Mouse (Mus musculus): ENCODE measurements around the gene Sema4c. TPM values are rescaled to one million over a fixed set of nuclear protein-coding genes. Genes with fewer than 3 reads are reported as not detected.

The Sema4c gene
- polyA plus RNA-seq, 1 experiment, result 16.6 TPM

GRCm38 (mm10) chr1:36530485-36530884 lies 27.7 kb downstream of the Sema4c start:
- Histone ChIP-seq H3K36me3 (ENCODE audit: control insufficient read depth, insufficient read depth) (peaks cover 4% of the 10 kb centered on the region), H3K79me3 (ENCODE audit: low read depth) (no peaks in the 10 kb centered on the region), H3K79me2 (ENCODE audit: control insufficient read depth, insufficient read depth) (no peaks in the 10 kb centered on the region), H3K27me3 (ENCODE audit: control insufficient read depth, insufficient read depth, insufficient read length) (no peaks in the 10 kb centered on the region), H3ac (ENCODE audit: control insufficient read depth, insufficient read length, low read depth) (no peak overlapping the region), H3K4me3 (ENCODE audit: insufficient read depth, poor library complexity, severe bottlenecking) (no peak overlapping the region)
- no peak for TF ChIP-seq MAX (IDR thresholded peaks at IDR 0.05)
- TF ChIP-seq CTCF (IDR thresholded peaks at IDR 0.05; ENCODE audit: control insufficient read depth, insufficient read depth, insufficient read length), result no peak
- TF ChIP-seq FOSL1 (IDR thresholded peaks at IDR 0.05; ENCODE audit: insufficient read depth, low read length, poor library complexity, severe bottlenecking), result no peak
- no peak for TF ChIP-seq MYOD1 (IDR thresholded peaks at IDR 0.05; ENCODE audit: control insufficient read depth, insufficient read length, low read depth)
- no peak for TF ChIP-seq USF1 (IDR thresholded peaks at IDR 0.05; ENCODE audit: low read depth)

GRCm38 (mm10) chr1:36529875-36530274 lies 28.3 kb downstream of the Sema4c start:
- TF ChIP-seq MYOD1 (IDR thresholded peaks at IDR 0.05; ENCODE audit: control insufficient read depth, insufficient read length, low read depth) (no peak), USF1 (IDR thresholded peaks at IDR 0.05; ENCODE audit: low read depth) (no peak), MYOG (IDR thresholded peaks at IDR 0.05; ENCODE audit: control insufficient read depth, extremely low read depth, insufficient read length) (no peak), CEBPB (IDR thresholded peaks at IDR 0.05; ENCODE audit: low read depth) (no peak), FOSL1 (IDR thresholded peaks at IDR 0.05; ENCODE audit: insufficient read depth, low read length, poor library complexity, severe bottlenecking) (no peak), MAX (IDR thresholded peaks at IDR 0.05) (no peak), CTCF (IDR thresholded peaks at IDR 0.05; ENCODE audit: control insufficient read depth, insufficient read depth, insufficient read length) (no peak)
- no peak overlapping the region for H3K4me3 ChIP-seq (ENCODE audit: insufficient read depth, poor library complexity, severe bottlenecking)
- H3K36me3 ChIP-seq (ENCODE audit: control insufficient read depth, insufficient read depth), result peaks cover 4% of the 10 kb centered on the region

GRCm38 (mm10) chr1:36529274-36529673 lies 28.9 kb downstream of the Sema4c start:
- no peaks in the 10 kb centered on the region for H3K79me2 ChIP-seq (ENCODE audit: control insufficient read depth, insufficient read depth)
- no peaks in the 10 kb centered on the region for H3K27me3 ChIP-seq (ENCODE audit: control insufficient read depth, insufficient read depth, insufficient read length)
- H3K36me3 ChIP-seq (ENCODE audit: control insufficient read depth, insufficient read depth), result peaks cover 4% of the 10 kb centered on the region
- H3K79me3 ChIP-seq (ENCODE audit: low read depth), result no peaks in the 10 kb centered on the region
- no peak for TF ChIP-seq CTCF (IDR thresholded peaks at IDR 0.05; ENCODE audit: control insufficient read depth, insufficient read depth, insufficient read length)
- no peak for TF ChIP-seq MYOG (IDR thresholded peaks at IDR 0.05; ENCODE audit: control insufficient read depth, extremely low read depth, insufficient read length)
- TF ChIP-seq MAX (IDR thresholded peaks at IDR 0.05), result no peak
- no peak for TF ChIP-seq USF1 (IDR thresholded peaks at IDR 0.05; ENCODE audit: low read depth)
- TF ChIP-seq CEBPB (IDR thresholded peaks at IDR 0.05; ENCODE audit: low read depth), result no peak
- TF ChIP-seq MYOD1 (IDR thresholded peaks at IDR 0.05; ENCODE audit: control insufficient read depth, insufficient read length, low read depth), result no peak
- TF ChIP-seq FOSL1 (IDR thresholded peaks at IDR 0.05; ENCODE audit: insufficient read depth, low read length, poor library complexity, severe bottlenecking), result no peak
- no peak overlapping the region for H3ac ChIP-seq (ENCODE audit: control insufficient read depth, insufficient read length, low read depth)
- no peak overlapping the region for H3K4me3 ChIP-seq (ENCODE audit: insufficient read depth, poor library complexity, severe bottlenecking)

More at GRCm38 (mm10) chr1:36529875-36530274, 28.3 kb downstream of the Sema4c start:
- Histone ChIP-seq H3K79me2 (ENCODE audit: control insufficient read depth, insufficient read depth) (no peaks in the 10 kb centered on the region), H3K79me3 (ENCODE audit: low read depth) (no peaks in the 10 kb centered on the region), H3ac (ENCODE audit: control insufficient read depth, insufficient read length, low read depth) (no peak overlapping the region), H3K27me3 (ENCODE audit: control insufficient read depth, insufficient read depth, insufficient read length) (no peaks in the 10 kb centered on the region)

- H3ac ChIP-seq (ENCODE audit: control insufficient read depth, insufficient read length, low read depth), result no peak overlapping the region
- no peaks in the 10 kb centered on the region for H3K79me3 ChIP-seq (ENCODE audit: low read depth)
- TF ChIP-seq USF1 (IDR thresholded peaks at IDR 0.05; ENCODE audit: low read depth), result no peak
- TF ChIP-seq MYOD1 (IDR thresholded peaks at IDR 0.05; ENCODE audit: control insufficient read depth, insufficient read length, low read depth), result no peak
- TF ChIP-seq MYOG (IDR thresholded peaks at IDR 0.05; ENCODE audit: control insufficient read depth, extremely low read depth, insufficient read length), result no peak
- no peak for TF ChIP-seq CTCF (IDR thresholded peaks at IDR 0.05; ENCODE audit: control insufficient read depth, insufficient read depth, insufficient read length)
- TF ChIP-seq FOSL1 (IDR thresholded peaks at IDR 0.05; ENCODE audit: insufficient read depth, low read length, poor library complexity, severe bottlenecking), result no peak
- TF ChIP-seq MAX (IDR thresholded peaks at IDR 0.05), result no peak
- TF ChIP-seq CEBPB (IDR thresholded peaks at IDR 0.05; ENCODE audit: low read depth), result no peak
- H3K4me3 ChIP-seq (ENCODE audit: insufficient read depth, poor library complexity, severe bottlenecking), result no peak overlapping the region
- H3K27me3 ChIP-seq (ENCODE audit: control insufficient read depth, insufficient read depth, insufficient read length), result no peaks in the 10 kb centered on the region
- no peaks in the 10 kb centered on the region for H3K79me2 ChIP-seq (ENCODE audit: control insufficient read depth, insufficient read depth)
- peaks cover 11% of the 10 kb centered on the region for H3K36me3 ChIP-seq (ENCODE audit: control insufficient read depth, insufficient read depth)
Observed at GRCm38 (mm10) chr1:36528351-36528750, 29.8 kb downstream of the Sema4c start.

- no peak overlapping the region for H3K4me3 ChIP-seq (ENCODE audit: insufficient read depth, poor library complexity, severe bottlenecking)
- no peaks in the 10 kb centered on the region for H3K27me3 ChIP-seq (ENCODE audit: control insufficient read depth, insufficient read depth, insufficient read length)
- H3K36me3 ChIP-seq (ENCODE audit: control insufficient read depth, insufficient read depth), result peaks cover 19% of the 10 kb centered on the region
- H3K79me2 ChIP-seq (ENCODE audit: control insufficient read depth, insufficient read depth), result no peaks in the 10 kb centered on the region
- H3ac ChIP-seq (ENCODE audit: control insufficient read depth, insufficient read length, low read depth), result no peak overlapping the region
- H3K79me3 ChIP-seq (ENCODE audit: low read depth), result no peaks in the 10 kb centered on the region
- no peak for TF ChIP-seq MYOG (IDR thresholded peaks at IDR 0.05; ENCODE audit: control insufficient read depth, extremely low read depth, insufficient read length)
- TF ChIP-seq MYOD1 (IDR thresholded peaks at IDR 0.05; ENCODE audit: control insufficient read depth, insufficient read length, low read depth), result no peak
- TF ChIP-seq FOSL1 (IDR thresholded peaks at IDR 0.05; ENCODE audit: insufficient read depth, low read length, poor library complexity, severe bottlenecking), result no peak
Observed at GRCm38 (mm10) chr1:36526903-36527302, 31.2 kb downstream of the Sema4c start.

GRCm38 (mm10) chr1:36525774-36526173 lies 32.4 kb downstream of the Sema4c start:
- H3ac ChIP-seq (ENCODE audit: control insufficient read depth, insufficient read length, low read depth), result no peak overlapping the region
- H3K27me3 ChIP-seq (ENCODE audit: control insufficient read depth, insufficient read depth, insufficient read length), result no peaks in the 10 kb centered on the region
- peaks cover 27% of the 10 kb centered on the region for H3K36me3 ChIP-seq (ENCODE audit: control insufficient read depth, insufficient read depth)
- no peak overlapping the region for H3K4me3 ChIP-seq (ENCODE audit: insufficient read depth, poor library complexity, severe bottlenecking)
- TF ChIP-seq CTCF (IDR thresholded peaks at IDR 0.05; ENCODE audit: control insufficient read depth, insufficient read depth, insufficient read length) (no peak), CEBPB (IDR thresholded peaks at IDR 0.05; ENCODE audit: low read depth) (no peak), MAX (IDR thresholded peaks at IDR 0.05) (no peak), MYOG (IDR thresholded peaks at IDR 0.05; ENCODE audit: control insufficient read depth, extremely low read depth, insufficient read length) (no peak), USF1 (IDR thresholded peaks at IDR 0.05; ENCODE audit: low read depth) (no peak), MYOD1 (IDR thresholded peaks at IDR 0.05; ENCODE audit: control insufficient read depth, insufficient read length, low read depth) (no peak), FOSL1 (IDR thresholded peaks at IDR 0.05; ENCODE audit: insufficient read depth, low read length, poor library complexity, severe bottlenecking) (no peak)
- no peaks in the 10 kb centered on the region for H3K79me3 ChIP-seq (ENCODE audit: low read depth)
- no peaks in the 10 kb centered on the region for H3K79me2 ChIP-seq (ENCODE audit: control insufficient read depth, insufficient read depth)
